Mouse (Mus musculus) adrenal gland, adult 2 months (tissue): ENCODE data around the gene Brms1. TPM values are rescaled to one million over a fixed set of nuclear protein-coding genes. Genes with fewer than 3 reads are reported as not detected.
"Not testable (repeated sequence)": the region's sequence is repeated elsewhere in the genome, so short reads cannot be mapped to it uniquely, and the experiment has no call there.

ENCODE experiments used
- DNase-seq: peaks from one replicate; pipeline ENCODE4 v3.0.0; 2021
- long read RNA-seq: library from polyadenylated mRNA; stranded (forward); transcript quantifications from one replicate; pipeline ENCODE4 v2.0.0, GENCODE M21; 2021
- polyA plus RNA-seq: library from polyadenylated mRNA; depleted of rRNA; stranded (reverse); fragments of >200 nt; gene quantifications from 2 replicates; pipeline ENCODE4 v1.2.3, GENCODE M21; 2012; rRNA removed
- total RNA-seq, 2 experiments: library from RNA; stranded (reverse); gene quantifications; 2 replicates each; pipeline ENCODE4 v1.2.3; 2021

Gene Brms1
- total RNA-seq = 10 to 100 TPM; 28.5 to 28.8 TPM
- 30.3 and 36.2 TPM in 2 replicates for polyA plus RNA-seq
- long read RNA-seq, transcript Brms1-201 (10 exons, 1,388 nt) = major isoform, 31 of 34 reads
- long read RNA-seq, partial matches to known transcripts = 1 of 34 reads
- long read RNA-seq, other reads (novel, unspliced or antisense) = 2 of 34 reads

GRCm38 (mm10) chr19:5040862-5041523, at the start of gene Brms1:
Brms1 (plus strand) TSS chr19:5041354.
- DNase-seq = peak; percentile 94

GRCm38 (mm10) chr19:4992371-4992770, 48.8 kb upstream of the Brms1 start:
- no peak for DNase-seq

GRCm38 (mm10) chr19:4992904-4993303, 48.2 kb upstream of the Brms1 start:
- DNase-seq = peak; percentile 92

GRCm38 (mm10) chr19:4994043-4994442, 47.1 kb upstream of the Brms1 start:
- no peak for DNase-seq

- DNase-seq = no peak
Measured at GRCm38 (mm10) chr19:4999445-5000140, 41.6 kb upstream of the Brms1 start.

- DNase-seq = peak; percentile 83
Measured at GRCm38 (mm10) chr19:5001666-5002406, 39.3 kb upstream of the Brms1 start.

- DNase-seq = not testable (repeated sequence)
Measured at GRCm38 (mm10) chr19:5003644-5004043, 37.5 kb upstream of the Brms1 start.

- DNase-seq = no peak
Measured at GRCm38 (mm10) chr19:5004925-5005324, 36.2 kb upstream of the Brms1 start.

- no peak for DNase-seq
Measured at GRCm38 (mm10) chr19:5013138-5013537, 28.0 kb upstream of the Brms1 start.

GRCm38 (mm10) chr19:5014961-5015398, 26.2 kb upstream of the Brms1 start:
- peak; percentile 19 for DNase-seq

GRCm38 (mm10) chr19:5016221-5016742, 24.9 kb upstream of the Brms1 start:
- DNase-seq = no peak

- DNase-seq = peak; percentile 66
Measured at GRCm38 (mm10) chr19:5016782-5017181, 24.4 kb upstream of the Brms1 start.

- no peak for DNase-seq
Measured at GRCm38 (mm10) chr19:5017611-5018010, 23.5 kb upstream of the Brms1 start.

GRCm38 (mm10) chr19:5018191-5018590, 23.0 kb upstream of the Brms1 start:
- no peak for DNase-seq

- no peak for DNase-seq
Measured at GRCm38 (mm10) chr19:5021416-5021815, 19.7 kb upstream of the Brms1 start.

- peak; percentile 97 for DNase-seq
Measured at GRCm38 (mm10) chr19:5023621-5024479, 17.3 kb upstream of the Brms1 start, which contains the start of gene Slc29a2. Slc29a2 (plus strand) TSS chr19:5023860.

GRCm38 (mm10) chr19:5026111-5026510, 15.0 kb upstream of the Brms1 start:
- DNase-seq = no peak

GRCm38 (mm10) chr19:5032686-5033085, 8.5 kb upstream of the Brms1 start:
- DNase-seq = no peak

GRCm38 (mm10) chr19:5036577-5036976, 4.6 kb upstream of the Brms1 start:
- DNase-seq = no peak

- peak; percentile 82 for DNase-seq
Measured at GRCm38 (mm10) chr19:5037678-5038571, 3.2 kb upstream of the Brms1 start.
